Mouse (Mus musculus): ENCODE data around the gene Patj. TPM values are rescaled to one million over a fixed set of nuclear protein-coding genes. Genes with fewer than 3 reads are reported as not detected.
"Not testable (repeated sequence)": the region's sequence is repeated elsewhere in the genome, so short reads cannot be mapped to it uniquely, and the experiment has no call there.

Gene Patj
- polyA plus RNA-seq, 2 experiments: 11.9 to 16.7 TPM

- Histone ChIP-seq H3K36me3 (ENCODE audit: control insufficient read depth, insufficient read depth, low read length) (no peaks in the 10 kb centered on the region), H3K9me3 (ENCODE audit: control insufficient read depth, low read length) (no peaks in the 10 kb centered on the region), H3K4me1 (ENCODE audit: control insufficient read depth, insufficient read depth, low read length) (peaks cover 6% of the 10 kb centered on the region; the same call in 1 of the 2 replicates), H3K27ac (replicated peaks; ENCODE audit: low read depth, low read length) (no peak overlapping the region), H3K9ac (ENCODE audit: low read depth, low read length, severe bottlenecking) (no peak overlapping the region), H3K4me2 (replicated peaks; ENCODE audit: low read depth, low read length, severe bottlenecking) (no peak overlapping the region), H3K27me3 (ENCODE audit: control insufficient read depth, insufficient read depth, low read length) (no peaks in the 10 kb centered on the region), H3K4me3 (replicated peaks; ENCODE audit: low read length) (no peak overlapping the region)
- 80% methylated on average over 9 of the region's 9 CpGs for WGBS
- ATAC-seq (ENCODE audit: low FRiP score, low read depth): no peak
- TF ChIP-seq POLR2A (IDR thresholded peaks at IDR 0.05; ENCODE audit: borderline replicate concordance, extremely low read depth, insufficient read depth, insufficient read length): no peak
- DNase-seq (ENCODE audit: low spot score): no peak
These were observed 225.6 kb downstream of the Patj start for GRCm38 (mm10) chr4:98620986-98621784.

DNA sequence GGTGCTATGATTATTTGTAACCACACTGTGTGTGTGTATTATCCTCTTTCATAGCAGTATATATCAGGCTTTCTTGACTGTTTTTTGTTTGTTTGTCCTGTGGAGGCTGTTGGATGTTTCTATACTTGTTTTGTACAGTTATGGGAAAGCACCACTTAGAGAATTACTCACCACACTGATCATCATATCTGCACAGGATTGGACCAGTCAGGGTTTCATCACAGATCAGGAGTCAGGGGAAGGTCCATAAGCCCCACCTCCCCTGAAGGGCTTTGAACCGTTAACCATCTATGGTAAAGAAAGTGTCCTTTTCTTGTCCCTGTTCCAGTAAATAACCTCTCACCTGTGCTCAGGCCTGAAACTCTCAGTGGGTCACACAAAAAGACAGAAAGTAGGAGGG lies 226.6 kb downstream of the Patj start:
- 63% methylated on average over 1 of the region's 1 CpGs for WGBS
- ATAC-seq (ENCODE audit: low FRiP score, low read depth): no peak
- no peak for TF ChIP-seq POLR2A (IDR thresholded peaks at IDR 0.05; ENCODE audit: borderline replicate concordance, extremely low read depth, insufficient read depth, insufficient read length)

DNA sequence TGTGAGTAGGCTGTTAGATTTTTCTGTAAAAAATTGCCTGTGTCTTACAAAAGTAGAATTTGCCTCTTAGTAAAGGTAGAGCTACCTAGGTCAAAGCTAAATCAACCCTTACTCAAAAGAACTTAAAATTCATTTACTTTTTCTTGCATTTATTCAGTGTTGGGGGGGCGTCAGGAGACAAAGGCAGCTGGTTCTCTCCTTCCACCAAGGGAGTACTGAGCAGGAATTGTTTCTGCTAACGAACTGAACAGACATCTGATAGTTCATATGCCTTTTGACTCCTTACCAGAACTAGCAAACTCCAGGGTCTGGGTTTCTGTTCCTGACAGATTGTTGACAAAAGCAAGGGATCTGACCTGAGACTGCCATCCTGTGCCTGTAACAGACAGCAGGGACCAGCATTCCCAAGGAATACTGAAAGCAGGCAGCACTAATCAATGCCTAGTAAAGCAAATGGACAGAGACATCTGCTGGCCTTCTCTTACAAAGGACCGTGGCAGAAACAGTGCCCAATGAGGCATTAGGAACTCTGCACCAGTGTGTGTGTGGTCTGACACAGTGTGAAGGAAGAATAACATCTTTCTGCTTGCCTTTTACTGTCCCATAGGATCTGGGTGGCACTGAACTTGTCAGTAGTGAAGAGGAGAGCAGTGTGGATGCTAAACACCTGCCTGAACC lies 227.6 kb downstream of the Patj start:
- ATAC-seq (ENCODE audit: low FRiP score, low read depth) (peak; percentile 34; the same call in 1 of the 2 replicates), DNase-seq (ENCODE audit: low spot score) (no peak)
- no peak overlapping the region for H3K27ac ChIP-seq (replicated peaks; ENCODE audit: low read depth, low read length)
- H3K9ac ChIP-seq (ENCODE audit: low read depth, low read length, severe bottlenecking): no peak overlapping the region
- peaks cover 6% of the 10 kb centered on the region; the same call in 1 of the 2 replicates for H3K4me1 ChIP-seq (ENCODE audit: control insufficient read depth, insufficient read depth, low read length)
- H3K27me3 ChIP-seq (ENCODE audit: control insufficient read depth, insufficient read depth, low read length): no peaks in the 10 kb centered on the region
- TF ChIP-seq POLR2A (IDR thresholded peaks at IDR 0.05; ENCODE audit: borderline replicate concordance, extremely low read depth, insufficient read depth, insufficient read length): no peak
- 27% methylated on average over 3 of the region's 3 CpGs for WGBS
- no peak overlapping the region for H3K4me2 ChIP-seq (replicated peaks; ENCODE audit: low read depth, low read length, severe bottlenecking)
- no peak overlapping the region for H3K4me3 ChIP-seq (replicated peaks; ENCODE audit: low read length)
- H3K9me3 ChIP-seq (ENCODE audit: control insufficient read depth, low read length): no peaks in the 10 kb centered on the region
- no peaks in the 10 kb centered on the region for H3K36me3 ChIP-seq (ENCODE audit: control insufficient read depth, insufficient read depth, low read length)

More for the DNA sequence above, 226.6 kb downstream of the Patj start:
- no peak overlapping the region for H3K4me2 ChIP-seq (replicated peaks; ENCODE audit: low read depth, low read length, severe bottlenecking)
- H3K4me1 ChIP-seq (ENCODE audit: control insufficient read depth, insufficient read depth, low read length): peaks cover 6% of the 10 kb centered on the region; the same call in 1 of the 2 replicates
- DNase-seq (ENCODE audit: low spot score): no peak
- H3K27ac ChIP-seq (replicated peaks; ENCODE audit: low read depth, low read length): no peak overlapping the region
- no peak overlapping the region for H3K9ac ChIP-seq (ENCODE audit: low read depth, low read length, severe bottlenecking)
- H3K27me3 ChIP-seq (ENCODE audit: control insufficient read depth, insufficient read depth, low read length): no peaks in the 10 kb centered on the region
- H3K9me3 ChIP-seq (ENCODE audit: control insufficient read depth, low read length): no peaks in the 10 kb centered on the region
- H3K4me3 ChIP-seq (replicated peaks; ENCODE audit: low read length): no peak overlapping the region
- no peaks in the 10 kb centered on the region for H3K36me3 ChIP-seq (ENCODE audit: control insufficient read depth, insufficient read depth, low read length)

- H3K36me3 ChIP-seq (ENCODE audit: control insufficient read depth, insufficient read depth, low read length): no peaks in the 10 kb centered on the region
- 84% methylated on average over 6 of the region's 6 CpGs for WGBS
- H3K4me2 ChIP-seq (replicated peaks; ENCODE audit: low read depth, low read length, severe bottlenecking): no peak overlapping the region
- ATAC-seq (ENCODE audit: low FRiP score, low read depth) (no peak), DNase-seq (ENCODE audit: low spot score) (no peak)
- no peaks in the 10 kb centered on the region for H3K9me3 ChIP-seq (ENCODE audit: control insufficient read depth, low read length)
- no peaks in the 10 kb centered on the region for H3K27me3 ChIP-seq (ENCODE audit: control insufficient read depth, insufficient read depth, low read length)
- TF ChIP-seq POLR2A (IDR thresholded peaks at IDR 0.05; ENCODE audit: borderline replicate concordance, extremely low read depth, insufficient read depth, insufficient read length): no peak
- H3K4me3 ChIP-seq (replicated peaks; ENCODE audit: low read length): no peak overlapping the region
- H3K27ac ChIP-seq (replicated peaks; ENCODE audit: low read depth, low read length): no peak overlapping the region
- no peak overlapping the region for H3K9ac ChIP-seq (ENCODE audit: low read depth, low read length, severe bottlenecking)
- peaks cover 2% of the 10 kb centered on the region; the same call in 1 of the 2 replicates for H3K4me1 ChIP-seq (ENCODE audit: control insufficient read depth, insufficient read depth, low read length)
These were observed 232.7 kb downstream of the Patj start for GRCm38 (mm10) chr4:98628286-98628685.

- DNase-seq (ENCODE audit: low spot score); H3K4me1 ChIP-seq (ENCODE audit: control insufficient read depth, insufficient read depth, low read length); H3K4me2 ChIP-seq (replicated peaks; ENCODE audit: low read depth, low read length, severe bottlenecking); H3K27ac ChIP-seq (replicated peaks; ENCODE audit: low read depth, low read length); ATAC-seq (ENCODE audit: low FRiP score, low read depth); H3K27me3 ChIP-seq (ENCODE audit: control insufficient read depth, insufficient read depth, low read length); H3K4me3 ChIP-seq (replicated peaks; ENCODE audit: low read length); H3K36me3 ChIP-seq (ENCODE audit: control insufficient read depth, insufficient read depth, low read length); H3K9ac ChIP-seq (ENCODE audit: low read depth, low read length, severe bottlenecking); H3K9me3 ChIP-seq (ENCODE audit: control insufficient read depth, low read length): not testable (repeated sequence)
These were observed 233.6 kb downstream of the Patj start for GRCm38 (mm10) chr4:98629217-98629616.

Data from limb, embryonic 14.5 days (tissue).